Comparison of ENCODE assay signal across 1 mouse cellular context in the genomic region with DNA sequence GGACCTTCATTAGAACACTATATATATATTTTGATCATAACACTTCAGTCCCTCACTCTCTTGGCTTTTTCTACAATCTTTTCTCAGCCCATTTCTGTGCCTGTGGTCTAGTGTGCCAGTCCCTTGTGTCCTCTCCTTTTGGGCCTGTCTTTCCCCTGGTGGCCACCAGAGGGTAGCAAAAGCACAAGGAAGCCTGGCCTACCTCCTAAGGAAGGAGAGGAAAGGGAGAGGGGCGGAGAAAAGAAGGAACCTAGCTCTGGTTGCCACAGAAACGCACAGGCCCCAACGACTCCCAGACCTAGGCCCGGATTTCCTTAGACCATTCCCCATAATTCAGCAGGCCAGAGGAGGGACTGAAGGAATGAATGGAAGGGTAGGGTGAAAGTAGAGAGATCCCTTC.
TF ChIP-seq lines count a peak whose summit lies in the region.

No protein-coding gene starts in this region.

TF ChIP-seq in myocyte, 11 proteins besides CTCF, POLR2A, EP300 and RAD21 (continued from another document):
- TF ChIP-seq MYOG (IDR thresholded peaks at IDR 0.05; ENCODE audit: control insufficient read depth in 1 of 3, insufficient read depth in 1 of 3, insufficient read length in 2 of 3, low read depth in 2 of 3) (no peak), MYOD1 (IDR thresholded peaks at IDR 0.05; ENCODE audit: control insufficient read depth in 1 of 3, insufficient read length in 2 of 3, low read depth in 2 of 3) (no peak), REST (IDR thresholded peaks at IDR 0.05; ENCODE audit: insufficient read depth, insufficient read length) (no peak), POLR2AphosphoS2 (IDR thresholded peaks at IDR 0.05; ENCODE audit: insufficient read length, low read depth) (no peak), TCF3 (IDR thresholded peaks at IDR 0.05; ENCODE audit: insufficient read length, low read depth) (no peak)
TF ChIP-seq in myocyte: peak in this region for 0.
